Mouse (Mus musculus): ENCODE measurements around the gene Mindy3. TPM values are rescaled to one million over a fixed set of nuclear protein-coding genes. Genes with fewer than 3 reads are reported as not detected.

Gene Mindy3
- polyA plus RNA-seq (2017; shearing (Covaris generic)), result 49.0 TPM

GRCm38 (mm10) chr2:12419262-12419655, at the start of gene Mindy3:
TSS of gene Mindy3 (minus strand) at chr2:12419470.

GRCm38 (mm10) chr2:12301431-12302170, 117.7 kb downstream of the Mindy3 start, which contains the start of gene Itga8:
TSS of gene Itga8 (minus strand) at chr2:12301922.

Other genes with a start within 250 kb of the Mindy3 start
- not detected for gene Itga8, start 117.5 kb downstream of the Mindy3 start, polyA plus RNA-seq (2017; shearing (Covaris generic))